Mouse (Mus musculus): Measurements from ENCODE around the gene Slc13a5. TPM values are rescaled to one million over a fixed set of nuclear protein-coding genes. Genes with fewer than 3 reads are reported as not detected.
A peak's percentile ranks its signal among the peaks of the same experiment; 100 is the strongest.

Slc13a5 gene
- total and polyA plus RNA-seq, 3 experiments, result not detected

- in situ Hi-C loops (cut with MboI; ENCODE audit: low pct_ligation_motif_present, low pct_unique_long_range_greater_than_20kb, low sequenced_read_pairs), result loop anchor here (10.0 to 25.0 kb wide), 2 partner anchors 90 to 312 kb away; partner anchors contain the start of gene Fbxo39
Observed at GRCm38 (mm10) chr11:72224865-72225264, 42.2 kb downstream of the Slc13a5 start.

GRCm38 (mm10) chr11:72223414-72223813, 43.6 kb downstream of the Slc13a5 start:
- H3K27me3 ChIP-seq (replicated peaks), result peaks cover 8% of the 10 kb centered on the region
- H3K4me2 ChIP-seq (ENCODE audit: insufficient read depth, low read depth, poor library complexity, severe bottlenecking), result no peak overlapping the region
- in situ Hi-C loops (cut with MboI; ENCODE audit: low pct_ligation_motif_present, low pct_unique_long_range_greater_than_20kb, low sequenced_read_pairs), result loop anchor here (10.0 to 25.0 kb wide), 2 partner anchors 91 to 314 kb away; partner anchors contain the start of gene Fbxo39
- H3K4me3 ChIP-seq (replicated peaks in 1 of 3; ENCODE audit: low read depth in 2 of 3, low read length in 2 of 3, poor library complexity in 1 of 3), result no peak overlapping the region
- H3K27ac ChIP-seq (ENCODE audit: insufficient read depth, low read depth), result no peak overlapping the region
- no peak overlapping the region for H3K9ac ChIP-seq (ENCODE audit: insufficient read depth, low read depth)
- no peaks in the 10 kb centered on the region for H3K36me3 ChIP-seq (replicated peaks in 1 of 2; ENCODE audit: control insufficient read depth in 1 of 2, insufficient read depth in 1 of 2, low read length in 1 of 2)
- H3K9me3 ChIP-seq (replicated peaks; ENCODE audit: low read length), result no peaks in the 10 kb centered on the region
- no peak for DNase-seq (ENCODE audit: extremely low read depth)
- TF ChIP-seq ZNF384 (IDR thresholded peaks at IDR 0.05; ENCODE audit: low read depth, low read length), result no peak
- TF ChIP-seq MAFK (IDR thresholded peaks at IDR 0.05; ENCODE audit: insufficient replicate concordance, low read length), result no peak
- TF ChIP-seq NELFE (IDR thresholded peaks at IDR 0.05; ENCODE audit: low read depth, low read length), result no peak
- TF ChIP-seq GABPA (IDR thresholded peaks at IDR 0.05; ENCODE audit: insufficient replicate concordance, low read depth, low read length), result no peak
- dilution Hi-C loops (cut with MboI; ENCODE audit: extremely low pct_ligation_motif_present, extremely low pct_unique_long_range_greater_than_20kb, low sequenced_read_pairs), result no loop called here
- H3K4me1 ChIP-seq (ENCODE audit: control insufficient read depth in 1 of 2, insufficient read depth in 2 of 2), result peaks cover 2 to 13% of the 10 kb centered on the region in 2 experiments; a peak in 2 of 4 replicates
- H3K79me2 ChIP-seq (replicated peaks; ENCODE audit: control insufficient read depth, extremely low read depth, insufficient read depth, poor library complexity, severe bottlenecking), result no peaks in the 10 kb centered on the region

More at GRCm38 (mm10) chr11:72224865-72225264, 42.2 kb downstream of the Slc13a5 start:
- H3K9me3 ChIP-seq (replicated peaks; ENCODE audit: low read length), result no peaks in the 10 kb centered on the region
- no peak overlapping the region for H3K9ac ChIP-seq (ENCODE audit: insufficient read depth, low read depth)
- DNase-seq (ENCODE audit: extremely low read depth), result peak; percentile 79
- no peaks in the 10 kb centered on the region for H3K36me3 ChIP-seq (replicated peaks in 1 of 2; ENCODE audit: control insufficient read depth in 1 of 2, insufficient read depth in 1 of 2, low read length in 1 of 2)
- no peaks in the 10 kb centered on the region for H3K79me2 ChIP-seq (replicated peaks; ENCODE audit: control insufficient read depth, extremely low read depth, insufficient read depth, poor library complexity, severe bottlenecking)
- H3K4me3 ChIP-seq (replicated peaks in 1 of 3; ENCODE audit: low read depth in 2 of 3, low read length in 2 of 3, poor library complexity in 1 of 3), result no peak overlapping the region
- H3K27me3 ChIP-seq (replicated peaks), result peaks cover 21% of the 10 kb centered on the region
- peak overlapping the region; percentile 14; the same call in 1 of the 2 replicates for H3K4me2 ChIP-seq (ENCODE audit: insufficient read depth, low read depth, poor library complexity, severe bottlenecking)
- peak; percentile 41 for TF ChIP-seq ZC3H11A (IDR thresholded peaks at IDR 0.05; ENCODE audit: low read depth, low read length)
- peak; percentile 95 for TF ChIP-seq SMC3 (IDR thresholded peaks at IDR 0.05; ENCODE audit: low read depth, low read length)
- TF ChIP-seq CTCF (conservative IDR thresholded peaks at IDR 0.05 in 1 of 2, IDR thresholded peaks at IDR 0.05 in 1 of 2; ENCODE audit: low read depth in 2 of 2, low read length in 2 of 2), result peak; percentile 93 to 98
- no peak for TF ChIP-seq KAT2A (IDR thresholded peaks at IDR 0.05; ENCODE audit: insufficient replicate concordance, low read length)
- peak; percentile 97 for TF ChIP-seq RAD21 (IDR thresholded peaks at IDR 0.05; ENCODE audit: low read depth, low read length)
- no peak for TF ChIP-seq E2F4 (IDR thresholded peaks at IDR 0.05; ENCODE audit: insufficient replicate concordance, low read depth, low read length)
- TF ChIP-seq MAX (IDR thresholded peaks at IDR 0.05; ENCODE audit: low read length), result no peak
- TF ChIP-seq IRF4 (IDR thresholded peaks at IDR 0.05; ENCODE audit: low read depth, low read length), result peak; percentile 47; the same call in 1 of the 2 replicates
- TF ChIP-seq USF2 (conservative IDR thresholded peaks at IDR 0.05; ENCODE audit: low read depth, low read length), result no peak
- dilution Hi-C loops (cut with MboI; ENCODE audit: extremely low pct_ligation_motif_present, extremely low pct_unique_long_range_greater_than_20kb, low sequenced_read_pairs), result no loop called here
- H3K4me1 ChIP-seq (ENCODE audit: control insufficient read depth in 1 of 2, insufficient read depth in 2 of 2), result peaks cover 0 to 8% of the 10 kb centered on the region in 2 experiments; a peak in 1 of 4 replicates
- H3K27ac ChIP-seq (ENCODE audit: insufficient read depth, low read depth), result no peak overlapping the region

- Histone ChIP-seq H3K4me3 (replicated peaks in 1 of 3; ENCODE audit: low read depth in 2 of 3, low read length in 2 of 3, poor library complexity in 1 of 3) (no peak overlapping the region), H3K4me2 (ENCODE audit: insufficient read depth, low read depth, poor library complexity, severe bottlenecking) (no peak overlapping the region), H3K36me3 (replicated peaks in 1 of 2; ENCODE audit: control insufficient read depth in 1 of 2, insufficient read depth in 1 of 2, low read length in 1 of 2) (no peaks in the 10 kb centered on the region), H3K9me3 (replicated peaks; ENCODE audit: low read length) (no peaks in the 10 kb centered on the region), H3K27me3 (replicated peaks) (peaks cover 2% of the 10 kb centered on the region), H3K9ac (ENCODE audit: insufficient read depth, low read depth) (no peak overlapping the region), H3K4me1 (ENCODE audit: control insufficient read depth in 1 of 2, insufficient read depth in 2 of 2) (peaks cover 3 to 22% of the 10 kb centered on the region in 2 experiments; a peak in 3 of 4 replicates), H3K79me2 (replicated peaks; ENCODE audit: control insufficient read depth, extremely low read depth, insufficient read depth, poor library complexity, severe bottlenecking) (no peaks in the 10 kb centered on the region), H3K27ac (ENCODE audit: insufficient read depth, low read depth) (no peak overlapping the region)
- dilution Hi-C loops (cut with MboI; ENCODE audit: extremely low pct_ligation_motif_present, extremely low pct_unique_long_range_greater_than_20kb, low sequenced_read_pairs) (no loop called here), in situ Hi-C loops (cut with MboI; ENCODE audit: low pct_ligation_motif_present, low pct_unique_long_range_greater_than_20kb, low sequenced_read_pairs) (loop anchor here (10.0 to 25.0 kb wide), 2 partner anchors 94 to 316 kb away; partner anchors contain the start of gene Fbxo39)
- peak; percentile 91 for DNase-seq (ENCODE audit: extremely low read depth)
- TF ChIP-seq ELF1 (IDR thresholded peaks at IDR 0.05; ENCODE audit: low read depth, low read length) (peak; percentile 79), GABPA (IDR thresholded peaks at IDR 0.05; ENCODE audit: insufficient replicate concordance, low read depth, low read length) (no peak), RAD21 (IDR thresholded peaks at IDR 0.05; ENCODE audit: low read depth, low read length) (peak; percentile 75), MYC (IDR thresholded peaks at IDR 0.05; ENCODE audit: low read depth, low read length) (peak; percentile 94), SIN3A (IDR thresholded peaks at IDR 0.05; ENCODE audit: low read length) (peak; percentile 53; the same call in 1 of the 2 replicates), MEF2A (IDR thresholded peaks at IDR 0.05; ENCODE audit: borderline replicate concordance, low read depth, low read length) (peak; percentile 24; the same call in 1 of the 2 replicates), SMC3 (IDR thresholded peaks at IDR 0.05; ENCODE audit: low read depth, low read length) (peak; percentile 87), RCOR1 (conservative IDR thresholded peaks at IDR 0.05; ENCODE audit: low read depth, low read length) (no peak), ZC3H11A (IDR thresholded peaks at IDR 0.05; ENCODE audit: low read depth, low read length) (no peak), IRF4 (IDR thresholded peaks at IDR 0.05; ENCODE audit: low read depth, low read length) (peak; percentile 22; the same call in 1 of the 2 replicates), MAX (IDR thresholded peaks at IDR 0.05; ENCODE audit: low read length) (peak; percentile 76), NELFE (IDR thresholded peaks at IDR 0.05; ENCODE audit: low read depth, low read length) (peak; percentile 42; the same call in 1 of the 2 replicates), UBTF (IDR thresholded peaks at IDR 0.05; ENCODE audit: low read depth, low read length) (no peak), TCF12 (IDR thresholded peaks at IDR 0.05; ENCODE audit: low read depth, low read length) (0 out of 2 replicates have a peak, but pooled peaks have one; percentile 57), HCFC1 (IDR thresholded peaks at IDR 0.05; ENCODE audit: low read depth, low read length) (peak; percentile 36; the same call in 1 of the 2 replicates), JUN (IDR thresholded peaks at IDR 0.05; ENCODE audit: insufficient read depth, low read depth, low read length) (no peak)
Observed at GRCm38 (mm10) chr11:72221278-72221677, 45.7 kb downstream of the Slc13a5 start.
